Mouse (Mus musculus) heart, postnatal 14 days (tissue): Measurements from ENCODE around the gene Ifrd1. TPM values are rescaled to one million over a fixed set of nuclear protein-coding genes. Genes with fewer than 3 reads are reported as not detected.

ENCODE experiments used
- microRNA-seq, 2 experiments: library from miRNA; unstranded; fragments of <30 nt; microRNA quantifications; one replicate each; pipeline ENCODE4 v1.2.0; 2021 to 2022
- total RNA-seq, 2 experiments: library from RNA; stranded (reverse); gene quantifications; 2 replicates each; pipeline ENCODE4 v1.2.3; 2021

Ifrd1 gene
- total RNA-seq, 2 experiments from 2014 or later, result 99.6 to 111 TPM

Small RNA genes lying within 50 kb of the gene (microRNA-seq; reads per million reads assigned to microRNA genes)
- 0.97 to 2.4 reads per million in 2 experiments for gene Mir1938

Other genes starting within 250 kb of the Ifrd1 start
- 10 to 100 TPM; 23.6 to 27.4 TPM for gene Arl4a, start 210.5 kb downstream of the Ifrd1 start, total RNA-seq
- 1 to 10 TPM in 1 of 2 experiments, under 1 TPM in 1; 0.84 to 1.1 TPM for gene Scin, start 114.3 kb downstream of the Ifrd1 start, total RNA-seq
- gene Lsmem1, start 49.0 kb downstream of the Ifrd1 start, total RNA-seq, result 10 to 100 TPM; 21.6 to 24.4 TPM
- gene Zfp277, start 197.4 kb upstream of the Ifrd1 start, total RNA-seq, result 10 to 100 TPM; 11.7 to 12.6 TPM
- gene Dock4, start 197.4 kb upstream of the Ifrd1 start, total RNA-seq, result 10 to 100 TPM; 16.4 to 17.2 TPM